Mouse (Mus musculus) forebrain, embryonic 16.5 days (tissue): Measurements from ENCODE around the gene Oosp2. TPM values are rescaled to one million over a fixed set of nuclear protein-coding genes. Genes with fewer than 3 reads are reported as not detected.

Experiments
- ATAC-seq: fragments of 200-750 bp; cut with Nextera tagmentation; 2 replicates; pipeline ENCODE4 v1.8.0; 2017; ENCODE audit warnings: mild to moderate bottlenecking, moderate library complexity
- H3K27ac ChIP-seq: fragments of 300-500 bp; sonication (generic); 2 replicates; pipeline ENCODE4 v1.5.1; 2014; ENCODE audit warnings: low read length, control low read depth
- H3K27me3 ChIP-seq: fragments of 300-500 bp; sonication (generic); replicated peaks from 2 replicates; pipeline ENCODE4 v1.6.1; 2014; ENCODE audit warnings: low read length; ENCODE audit not compliant: control insufficient read depth, insufficient read depth
- H3K36me3 ChIP-seq: fragments of 300-500 bp; sonication (generic); 2 replicates; pipeline ENCODE4 v1.6.1; 2014; ENCODE audit not compliant: control insufficient read depth, insufficient read depth
- H3K4me1 ChIP-seq: fragments of 300-500 bp; sonication (generic); replicated peaks from 2 replicates; pipeline ENCODE4 v1.6.1; 2014; ENCODE audit warnings: low read length; ENCODE audit not compliant: control insufficient read depth, insufficient read depth
- H3K4me2 ChIP-seq: fragments of 300-500 bp; sonication (generic); 2 replicates; pipeline ENCODE4 v1.6.1; 2014; ENCODE audit warnings: mild to moderate bottlenecking, low read length, control low read depth
- H3K4me3 ChIP-seq: fragments of 300-500 bp; sonication (generic); replicated peaks from 2 replicates; pipeline ENCODE4 v1.5.1; 2014; ENCODE audit warnings: mild to moderate bottlenecking, low read length, control low read depth
- H3K9ac ChIP-seq: fragments of 300-500 bp; sonication (generic); replicated peaks from 2 replicates; pipeline ENCODE4 v1.6.1; 2014; ENCODE audit warnings: low read depth, low read length, control low read depth
- H3K9me3 ChIP-seq: fragments of 300-500 bp; sonication (generic); 2 replicates; pipeline ENCODE4 v1.6.1; 2016; ENCODE audit warnings: low read length; ENCODE audit not compliant: control insufficient read depth
- WGBS: fragments of 180-500 bp; shearing (Covaris S2); extraction: QIAGEN DNeasy Blood & Tissue Kit; methylation state at CpG from one replicate; pipeline ENCODE4 v1.1.7; 2014; 5-methylcytosine and 5-hydroxymethylcytosine counted together
- polyA plus RNA-seq: library from polyadenylated mRNA; unstranded; fragments of >200 nt; fragmentation: Nextera tagmentation; extraction: Ambion mirVana; gene quantifications from 2 replicates; pipeline ENCODE4 v1.2.1, GENCODE M21; 2015

The Oosp2 gene
- polyA plus RNA-seq = not detected in 2 replicates

GRCm38 (mm10) chr19:11660459-11660858 is at the start of gene Oosp2:
Gene Oosp2 (minus strand): TSS chr19:11660559.
- Histone ChIP-seq H3K9me3 (no peaks in the 10 kb centered on the region), H3K27ac (no peak within 1 kb of the TSS), H3K27me3 (no peaks in the 10 kb centered on the region), H3K36me3 (no peaks in the 10 kb centered on the region), H3K4me1 (no peaks in the 10 kb centered on the region), H3K9ac (no peak within 1 kb of the TSS), H3K4me2 (no peak within 1 kb of the TSS), H3K4me3 (no peak within 1 kb of the TSS)
- no peak for ATAC-seq
- WGBS = 96% methylated on average over 5 of the region's 5 CpGs

DNA sequence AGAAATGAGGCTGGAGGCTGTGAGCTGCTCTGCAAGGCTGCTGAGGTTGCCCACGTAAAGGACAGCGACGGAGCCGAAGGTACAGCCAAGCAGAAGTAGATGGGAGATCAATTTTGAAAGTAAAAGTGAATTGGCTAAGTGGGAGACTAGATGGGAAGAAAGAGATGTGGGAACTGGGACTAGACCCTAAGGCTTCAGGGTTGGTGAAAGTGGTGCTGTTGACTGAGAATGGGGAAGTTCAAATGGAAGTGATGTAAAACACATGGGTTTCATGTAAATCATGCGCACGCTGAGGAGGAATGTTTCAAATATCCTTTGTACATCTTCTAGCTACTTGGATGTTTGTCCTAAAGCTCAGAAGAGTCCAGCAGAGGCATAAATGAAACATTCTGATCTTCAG is 38.0 kb upstream of the Oosp2 start:
- Histone ChIP-seq H3K27me3 (no peaks in the 10 kb centered on the region), H3K4me3 (no peak overlapping the region), H3K4me1 (no peaks in the 10 kb centered on the region), H3K9ac (no peak overlapping the region), H3K9me3 (no peaks in the 10 kb centered on the region), H3K27ac (no peak overlapping the region), H3K36me3 (no peaks in the 10 kb centered on the region), H3K4me2 (no peak overlapping the region)
- no peak for ATAC-seq
- 89% methylated on average over 6 of the region's 6 CpGs for WGBS

DNA sequence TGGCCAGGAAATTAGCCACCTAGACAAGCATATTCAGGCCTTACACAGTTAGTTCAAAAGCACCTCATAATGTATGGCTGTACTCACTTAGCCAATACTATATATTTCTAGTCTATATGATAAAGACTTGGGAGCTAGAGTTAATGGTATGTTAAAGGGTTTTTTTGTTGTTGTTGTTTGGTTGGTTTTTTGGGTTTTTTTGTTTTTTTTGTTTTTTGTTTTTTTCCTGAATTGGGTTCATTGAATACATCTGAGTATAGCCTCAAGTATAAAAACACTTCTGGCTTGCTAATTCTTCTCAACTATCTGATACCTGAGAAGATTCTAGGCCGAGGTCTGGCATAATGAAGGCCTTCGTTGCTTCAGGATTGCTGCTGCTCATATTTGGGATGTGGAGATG is 36.4 kb upstream of the Oosp2 start, which contains the start of gene Oosp3:
Gene Oosp3, plus strand, starts transcription at position 301 of the 400 bp plus-strand sequence.
- Histone ChIP-seq H3K36me3 (no peaks in the 10 kb centered on the region), H3K4me1 (no peaks in the 10 kb centered on the region), H3K9ac (no peak within 1 kb of the TSS), H3K4me3 (no peak within 1 kb of the TSS), H3K4me2 (no peak within 1 kb of the TSS), H3K27ac (no peak within 1 kb of the TSS), H3K27me3 (no peaks in the 10 kb centered on the region), H3K9me3 (no peaks in the 10 kb centered on the region)
- ATAC-seq = no peak
- 89% methylated on average over 2 of the region's 2 CpGs for WGBS

GRCm38 (mm10) chr19:11691454-11691853 is 31.1 kb upstream of the Oosp2 start:
- WGBS = 66% methylated on average over 1 of the region's 1 CpGs
- H3K27me3 ChIP-seq = no peaks in the 10 kb centered on the region
- no peaks in the 10 kb centered on the region for H3K9me3 ChIP-seq
- H3K4me3 ChIP-seq = no peak overlapping the region
- ATAC-seq = no peak
- H3K4me1 ChIP-seq = no peaks in the 10 kb centered on the region
- H3K36me3 ChIP-seq = no peaks in the 10 kb centered on the region
- H3K27ac ChIP-seq = no peak overlapping the region
- no peak overlapping the region for H3K9ac ChIP-seq
- H3K4me2 ChIP-seq = no peak overlapping the region

- no peak for ATAC-seq
- Histone ChIP-seq H3K27ac (no peak within 1 kb of the TSS), H3K4me1 (no peaks in the 10 kb centered on the region), H3K9ac (no peak within 1 kb of the TSS), H3K4me2 (no peak within 1 kb of the TSS), H3K27me3 (no peaks in the 10 kb centered on the region), H3K36me3 (no peaks in the 10 kb centered on the region), H3K4me3 (no peak within 1 kb of the TSS), H3K9me3 (no peaks in the 10 kb centered on the region)
- WGBS = 78% methylated on average over 5 of the region's 5 CpGs
These were observed 30.5 kb upstream of the Oosp2 start, which contains the start of gene Oosp1 for GRCm38 (mm10) chr19:11690839-11691238. Gene Oosp1 (minus strand): TSS chr19:11691150.

DNA sequence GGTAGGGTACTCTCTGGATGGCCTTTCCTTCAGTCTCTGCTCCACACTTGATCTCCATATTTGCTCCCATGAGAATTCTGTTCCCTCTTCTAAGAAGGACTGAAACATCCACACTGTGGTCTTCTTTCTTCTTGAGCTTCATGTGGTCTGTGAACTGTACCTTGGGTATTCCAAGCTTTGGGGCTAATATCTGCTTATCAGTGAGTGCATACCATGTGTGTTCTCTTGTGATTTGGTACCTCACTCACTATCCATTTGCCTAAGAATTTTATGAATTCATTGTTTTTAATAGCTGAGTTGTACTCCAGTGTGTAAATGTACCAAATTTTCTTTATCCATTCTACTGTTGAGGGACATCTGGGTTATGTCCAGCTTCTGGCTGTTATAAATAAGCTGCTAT is 1.2 kb upstream of the Oosp2 start:
- Histone ChIP-seq H3K27me3 (no peaks in the 10 kb centered on the region), H3K27ac (no peak overlapping the region), H3K4me3 (no peak overlapping the region), H3K4me2 (no peak overlapping the region), H3K9me3 (no peaks in the 10 kb centered on the region), H3K4me1 (no peaks in the 10 kb centered on the region), H3K36me3 (no peaks in the 10 kb centered on the region), H3K9ac (no peak overlapping the region)
- no peak for ATAC-seq

- H3K36me3 ChIP-seq = no peaks in the 10 kb centered on the region
- WGBS = 72% methylated on average over 2 of the region's 2 CpGs
- no peak overlapping the region for H3K4me3 ChIP-seq
- no peaks in the 10 kb centered on the region for H3K4me1 ChIP-seq
- no peak overlapping the region for H3K4me2 ChIP-seq
- H3K27me3 ChIP-seq = no peaks in the 10 kb centered on the region
- no peaks in the 10 kb centered on the region for H3K9me3 ChIP-seq
- ATAC-seq = no peak
- no peak overlapping the region for H3K27ac ChIP-seq
- H3K9ac ChIP-seq = no peak overlapping the region
These were observed 1.2 kb downstream of the Oosp2 start for GRCm38 (mm10) chr19:11659142-11659541.

DNA sequence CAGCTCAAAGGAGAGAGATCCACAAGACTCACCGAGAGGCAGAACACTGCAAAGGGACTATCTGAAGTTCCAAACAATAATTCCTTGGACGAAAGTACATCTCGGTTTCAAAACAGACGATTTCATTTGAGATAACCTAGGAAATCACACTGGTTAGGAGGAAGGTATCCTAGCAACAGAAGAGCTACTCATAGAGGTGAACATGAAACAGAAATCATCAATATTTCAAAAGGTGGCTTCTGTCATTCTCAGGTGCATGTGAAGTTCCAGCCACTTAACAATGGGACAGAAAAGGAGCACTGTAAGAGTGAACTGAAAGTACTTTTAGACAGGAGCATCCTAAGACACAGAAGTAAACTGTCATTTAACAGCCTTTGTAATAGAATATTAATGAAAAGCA is 10.8 kb downstream of the Oosp2 start:
- Histone ChIP-seq H3K9me3 (no peaks in the 10 kb centered on the region), H3K4me2 (no peak overlapping the region), H3K27me3 (no peaks in the 10 kb centered on the region), H3K4me3 (no peak overlapping the region), H3K9ac (no peak overlapping the region), H3K36me3 (no peaks in the 10 kb centered on the region), H3K27ac (no peak overlapping the region), H3K4me1 (no peaks in the 10 kb centered on the region)
- no peak for ATAC-seq
- WGBS = 81% methylated on average over 4 of the region's 4 CpGs

- Histone ChIP-seq H3K4me2 (no peak overlapping the region), H3K9ac (no peak overlapping the region), H3K27ac (no peak overlapping the region), H3K9me3 (no peaks in the 10 kb centered on the region), H3K4me1 (no peaks in the 10 kb centered on the region), H3K36me3 (no peaks in the 10 kb centered on the region), H3K27me3 (no peaks in the 10 kb centered on the region), H3K4me3 (no peak overlapping the region)
- 81% methylated on average over 3 of the region's 3 CpGs for WGBS
- no peak for ATAC-seq
These were observed 14.2 kb downstream of the Oosp2 start for GRCm38 (mm10) chr19:11646166-11646565.

- ATAC-seq = no peak
- no peaks in the 10 kb centered on the region for H3K4me1 ChIP-seq
- H3K27me3 ChIP-seq = no peaks in the 10 kb centered on the region
- H3K4me3 ChIP-seq = no peak within 1 kb of the TSS
- 58% methylated on average over 1 of the region's 1 CpGs for WGBS
- H3K4me2 ChIP-seq = no peak within 1 kb of the TSS
- no peak within 1 kb of the TSS for H3K27ac ChIP-seq
- H3K36me3 ChIP-seq = no peaks in the 10 kb centered on the region
- H3K9me3 ChIP-seq = no peaks in the 10 kb centered on the region
- no peak within 1 kb of the TSS for H3K9ac ChIP-seq
These were observed 19.6 kb downstream of the Oosp2 start, which contains the start of gene Ms4a3 for GRCm38 (mm10) chr19:11640732-11641131. Gene Ms4a3 (minus strand): TSS chr19:11640851.
